Mouse (Mus musculus) thymus, adult 2 months (tissue): ENCODE results near the gene C2cd4a. TPM values are rescaled to one million over a fixed set of nuclear protein-coding genes. Genes with fewer than 3 reads are reported as not detected.

ENCODE experiments used
- DNase-seq: peaks from one replicate; pipeline ENCODE4 v3.0.0; 2021
- H3K27ac ChIP-seq: fragments of 200-500 bp; 2 replicates; pipeline ENCODE4 v1.5.1; 2012; ENCODE audit warnings: low read length, control low read depth; ENCODE audit not compliant: control insufficient read depth, insufficient read depth
- H3K27me3 ChIP-seq: fragments of 200-500 bp; 2 replicates; pipeline ENCODE4 v1.6.1; 2012; ENCODE audit warnings: mild to moderate bottlenecking, low read length, moderate library complexity, mixed read lengths; ENCODE audit not compliant: control insufficient read depth, insufficient read depth
- H3K36me3 ChIP-seq: fragments of 200-500 bp; 2 replicates; pipeline ENCODE4 v1.6.1; 2012; ENCODE audit warnings: mild to moderate bottlenecking, low read length, moderate library complexity; ENCODE audit not compliant: control insufficient read depth, insufficient read depth
- H3K4me1 ChIP-seq: fragments of 200-500 bp; replicated peaks from 2 replicates; pipeline ENCODE4 v1.6.1; 2012; ENCODE audit warnings: low read length; ENCODE audit not compliant: control insufficient read depth, insufficient read depth
- H3K4me3 ChIP-seq: fragments of 200-500 bp; 2 replicates; pipeline ENCODE4 v1.5.1; 2012; ENCODE audit warnings: mild to moderate bottlenecking, low read length, control low read depth, moderate library complexity; ENCODE audit not compliant: control insufficient read depth, insufficient read depth
- CTCF ChIP-seq: fragments of 200-500 bp; IDR thresholded peaks from 2 replicates; pipeline ENCODE4 v1.5.1; 2012; ENCODE audit warnings: mild to moderate bottlenecking, control low read depth, low read length, moderate library complexity, borderline replicate concordance; ENCODE audit not compliant: control insufficient read depth, poor library complexity, insufficient read depth; ENCODE audit errors: extremely low read depth
- POLR2A ChIP-seq: fragments of 200-500 bp; IDR thresholded peaks from 2 replicates; pipeline ENCODE4 v1.6.1; 2012; ENCODE audit warnings: mild to moderate bottlenecking, low read length, control low read depth, moderate library complexity; ENCODE audit not compliant: control insufficient read depth, poor library complexity, insufficient read depth; ENCODE audit errors: extremely low read depth
- WGBS: fragments of 180-500 bp; shearing (Covaris S2); methylation state at CpG from one replicate; pipeline ENCODE4 v1.1.7; 2018; 5-methylcytosine and 5-hydroxymethylcytosine counted together
- polyA plus RNA-seq: library from polyadenylated mRNA; depleted of rRNA; stranded (reverse); fragments of >200 nt; gene quantifications from 2 replicates; pipeline ENCODE4 v1.2.3, GENCODE M21; 2012

Gene C2cd4a
- polyA plus RNA-seq, 1 experiment = 0.46 TPM

- Histone ChIP-seq H3K4me3 (no peak overlapping the region), H3K4me1 (no peaks in the 10 kb centered on the region), H3K27me3 (no peaks in the 10 kb centered on the region), H3K27ac (no peak overlapping the region), H3K36me3 (peaks cover 4% of the 10 kb centered on the region; the same call in 1 of the 2 replicates)
- no peak for DNase-seq
- WGBS = 95% methylated on average over 7 of the region's 7 CpGs
- TF ChIP-seq CTCF (no peak), POLR2A (no peak)
Measured at GRCm38 (mm10) chr9:67865411-67865810, 33.3 kb upstream of the C2cd4a start.

GRCm38 (mm10) chr9:67864011-67864410, 31.9 kb upstream of the C2cd4a start:
- 90% methylated on average over 4 of the region's 4 CpGs for whole genome bisulfite sequencing
- Histone ChIP-seq H3K4me1 (no peaks in the 10 kb centered on the region), H3K27me3 (no peaks in the 10 kb centered on the region), H3K27ac (no peak overlapping the region), H3K36me3 (peaks cover 9% of the 10 kb centered on the region; the same call in 1 of the 2 replicates), H3K4me3 (no peak overlapping the region)
- no peak for DNase-seq
- TF ChIP-seq CTCF (no peak), POLR2A (no peak)

GRCm38 (mm10) chr9:67863332-67863731, 31.2 kb upstream of the C2cd4a start:
- DNase-seq = no peak
- Histone ChIP-seq H3K36me3 (peaks cover 9% of the 10 kb centered on the region; the same call in 1 of the 2 replicates), H3K27ac (no peak overlapping the region), H3K4me1 (no peaks in the 10 kb centered on the region), H3K4me3 (no peak overlapping the region), H3K27me3 (no peaks in the 10 kb centered on the region)
- WGBS = 95% methylated on average over 5 of the region's 5 CpGs
- no peak for TF ChIP-seq POLR2A
- no peak for TF ChIP-seq CTCF

DNA sequence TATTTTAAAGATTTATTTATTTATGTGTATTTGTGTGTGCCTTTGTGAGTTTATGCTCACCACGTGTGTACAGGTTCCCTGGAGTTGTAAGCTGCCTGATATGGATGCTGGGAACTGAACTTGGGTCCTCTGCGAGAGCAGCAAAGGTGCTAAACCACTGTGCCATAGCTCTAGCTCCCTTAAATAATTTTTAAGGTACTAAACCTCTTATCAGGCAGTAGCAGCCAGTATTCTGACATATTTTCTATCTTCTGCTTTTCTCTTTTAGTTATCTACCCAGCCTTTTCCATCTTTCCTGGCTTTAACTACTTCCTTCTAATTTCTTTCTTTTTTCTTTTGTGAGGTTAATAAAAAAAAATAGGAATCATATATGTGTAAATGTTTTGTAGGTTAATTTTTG, 28.1 kb upstream of the C2cd4a start:
- Histone ChIP-seq H3K27me3 (no peaks in the 10 kb centered on the region), H3K4me3 (no peak overlapping the region), H3K4me1 (no peaks in the 10 kb centered on the region), H3K27ac (no peak overlapping the region), H3K36me3 (peaks cover 17% of the 10 kb centered on the region)
- TF ChIP-seq POLR2A = no peak
- no peak for TF ChIP-seq CTCF
- DNase-seq = no peak
- WGBS = 99% methylated on average over 2 of the region's 2 CpGs

DNA sequence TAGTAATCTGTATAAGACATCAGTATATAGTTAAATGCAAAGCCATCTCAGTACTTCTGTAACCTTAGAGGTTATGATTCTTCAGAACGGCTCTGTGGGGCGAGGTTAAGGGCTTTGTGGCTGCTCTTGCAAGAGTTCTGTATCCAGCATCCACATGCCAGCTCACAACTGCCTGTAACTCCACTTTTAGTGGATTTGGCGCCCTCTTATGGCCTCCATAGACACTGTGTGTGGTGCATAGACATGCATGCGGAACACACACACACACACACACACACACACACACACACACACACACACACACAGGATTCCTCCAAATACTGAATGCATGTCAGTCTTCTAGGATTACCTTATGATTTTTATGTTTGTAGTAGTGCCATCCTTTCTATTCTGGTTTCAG, 19.0 kb upstream of the C2cd4a start:
- DNase-seq = peak; percentile 49
- H3K4me3 ChIP-seq = no peak overlapping the region
- 87% methylated on average over 4 of the region's 4 CpGs for WGBS
- H3K27ac ChIP-seq = no peak overlapping the region
- H3K4me1 ChIP-seq = peaks cover 7% of the 10 kb centered on the region
- no peaks in the 10 kb centered on the region for H3K27me3 ChIP-seq
- TF ChIP-seq CTCF (no peak), POLR2A (no peak)
- peaks cover 13% of the 10 kb centered on the region for H3K36me3 ChIP-seq

GRCm38 (mm10) chr9:67849846-67850245, 17.7 kb upstream of the C2cd4a start:
- H3K4me3 ChIP-seq = no peak overlapping the region
- DNase-seq = no peak
- no peaks in the 10 kb centered on the region for H3K27me3 ChIP-seq
- H3K4me1 ChIP-seq = peaks cover 13% of the 10 kb centered on the region
- whole genome bisulfite sequencing = 91% methylated on average over 3 of the region's 3 CpGs
- no peak overlapping the region for H3K27ac ChIP-seq
- peaks cover 7% of the 10 kb centered on the region for H3K36me3 ChIP-seq
- TF ChIP-seq POLR2A = no peak
- TF ChIP-seq CTCF = no peak

DNA sequence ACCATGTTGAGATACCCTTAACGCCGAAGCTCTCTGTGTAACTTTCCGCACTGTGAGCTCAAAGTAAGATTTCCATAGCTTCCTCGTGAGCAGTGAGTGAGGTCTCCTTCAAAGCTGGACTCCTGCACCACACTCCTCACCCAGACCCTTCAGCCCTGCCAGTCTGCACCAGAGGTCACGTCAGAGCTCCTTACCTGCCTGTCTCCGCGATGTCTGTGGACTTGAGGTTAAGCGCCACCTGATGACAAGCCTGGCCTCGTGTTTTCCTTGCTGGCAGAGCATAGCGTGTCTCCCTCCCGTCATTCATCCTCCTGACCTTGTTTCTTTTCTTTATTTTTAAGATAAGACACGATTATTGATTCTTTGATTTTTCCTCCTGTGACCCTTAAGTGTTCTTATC, 17.3 kb upstream of the C2cd4a start:
- Histone ChIP-seq H3K4me3 (no peak overlapping the region), H3K4me1 (peaks cover 16% of the 10 kb centered on the region)
- 92% methylated on average over 12 of the region's 12 CpGs for WGBS

More for the DNA sequence above, 17.3 kb upstream of the C2cd4a start:
- TF ChIP-seq POLR2A = no peak
- TF ChIP-seq CTCF = no peak
- Histone ChIP-seq H3K27ac (no peak overlapping the region), H3K27me3 (no peaks in the 10 kb centered on the region), H3K36me3 (peaks cover 7% of the 10 kb centered on the region)
- DNase-seq = no peak
